Mouse (Mus musculus) cerebellum, adult 2 months (tissue): ENCODE data around the gene Chst3.

Source experiments
- CTCF ChIP-seq: fragments of 200-500 bp; IDR thresholded peaks from 2 replicates; pipeline ENCODE4 v1.5.1; 2011; ENCODE audit warnings: low read depth, mild to moderate bottlenecking, control low read depth, low read length, moderate library complexity, borderline replicate concordance; ENCODE audit not compliant: insufficient read depth
- POLR2A ChIP-seq: fragments of 200-500 bp; IDR thresholded peaks from 2 replicates; pipeline ENCODE4 v1.6.1; 2011; ENCODE audit warnings: low read length, control low read depth, borderline replicate concordance; ENCODE audit not compliant: insufficient read depth

- TF ChIP-seq CTCF (no peak), POLR2A (no peak)
Observed at GRCm38 (mm10) chr10:60252606-60253005, 33.5 kb upstream of the Chst3 start.
